Mouse (Mus musculus): ENCODE results near the gene Mios. TPM values are rescaled to one million over a fixed set of nuclear protein-coding genes. Genes with fewer than 3 reads are reported as not detected.
A peak's percentile ranks its signal among the peaks of the same experiment; 100 is the strongest.

Gene Mios
- polyA plus RNA-seq, 1 experiment from 2014 or later = 22.9 TPM

DNA sequence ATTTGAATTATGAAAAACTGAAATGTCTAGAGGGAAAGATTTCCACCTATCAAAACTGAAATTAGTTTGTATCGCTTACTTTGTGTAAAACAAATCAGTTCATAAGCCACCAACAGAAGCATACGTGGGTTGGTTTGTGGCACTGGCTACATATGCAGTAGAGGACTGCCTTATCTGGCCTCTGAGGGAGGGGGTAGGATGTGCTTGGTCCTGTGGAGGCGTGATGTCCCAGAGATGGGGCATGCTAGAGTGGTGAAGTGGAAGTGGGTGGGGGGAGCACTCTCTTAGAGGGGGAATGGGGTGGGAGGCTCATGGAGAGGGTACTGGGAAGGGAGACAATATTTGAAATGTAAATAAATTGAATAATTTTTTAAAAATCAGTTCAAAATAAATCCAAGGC, 19.1 kb upstream of the Mios start:
- H3K27ac ChIP-seq (ENCODE audit: low read depth, low read length) = no peak overlapping the region
- no peaks in the 10 kb centered on the region for H3K36me3 ChIP-seq (ENCODE audit: control insufficient read depth, insufficient read depth, low read length)
- H3K9me3 ChIP-seq (ENCODE audit: control insufficient read depth, low read length) = no peaks in the 10 kb centered on the region
- no peak for ATAC-seq
- no peak overlapping the region for H3K9ac ChIP-seq (ENCODE audit: low read depth, low read length)
- no peaks in the 10 kb centered on the region for H3K4me1 ChIP-seq (ENCODE audit: control insufficient read depth, insufficient read depth, low read depth, low read length)
- WGBS = 82% methylated on average over 3 of the region's 3 CpGs
- no peak overlapping the region for H3K4me2 ChIP-seq (ENCODE audit: low read length)
- H3K4me3 ChIP-seq (ENCODE audit: low read length) = no peak overlapping the region
- H3K27me3 ChIP-seq (replicated peaks; ENCODE audit: control insufficient read depth, insufficient read depth, low read length) = no peaks in the 10 kb centered on the region

DNA sequence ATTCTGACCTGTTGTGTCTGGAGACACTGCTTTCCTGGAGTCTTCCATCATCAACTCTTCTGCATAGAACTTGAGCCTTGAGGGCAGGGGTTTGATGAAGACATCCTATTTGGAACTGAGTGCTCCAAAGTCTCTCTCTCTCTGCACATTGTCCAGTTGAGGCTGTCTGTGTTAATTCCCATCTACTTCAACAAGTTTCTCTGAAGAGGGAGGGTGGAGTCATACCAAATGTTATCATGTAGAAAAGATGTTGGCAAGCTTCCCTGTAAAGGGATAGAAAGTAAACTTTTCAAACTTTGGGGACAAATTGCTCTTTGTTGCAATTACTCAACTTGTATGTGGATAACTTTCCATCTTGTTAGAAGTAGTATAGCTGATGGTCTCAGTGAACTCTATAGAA, 16.5 kb upstream of the Mios start, which contains the start of gene Col28a1:
Gene Col28a1, minus strand, starts transcription at position 101 of the 400 bp plus-strand sequence.
- H3K9ac ChIP-seq (ENCODE audit: low read depth, low read length) = no peak within 1 kb of the TSS
- H3K4me3 ChIP-seq (ENCODE audit: low read length) = no peak within 1 kb of the TSS
- H3K4me1 ChIP-seq (ENCODE audit: control insufficient read depth, insufficient read depth, low read depth, low read length) = no peaks in the 10 kb centered on the region
- no peak within 1 kb of the TSS for H3K27ac ChIP-seq (ENCODE audit: low read depth, low read length)
- no peaks in the 10 kb centered on the region for H3K36me3 ChIP-seq (ENCODE audit: control insufficient read depth, insufficient read depth, low read length)
- H3K4me2 ChIP-seq (ENCODE audit: low read length) = no peak within 1 kb of the TSS
- no peak for ATAC-seq
- peaks cover 8% of the 10 kb centered on the region; the same call in 1 of the 2 replicates for H3K9me3 ChIP-seq (ENCODE audit: control insufficient read depth, low read length)
- H3K27me3 ChIP-seq (replicated peaks; ENCODE audit: control insufficient read depth, insufficient read depth, low read length) = no peaks in the 10 kb centered on the region

DNA sequence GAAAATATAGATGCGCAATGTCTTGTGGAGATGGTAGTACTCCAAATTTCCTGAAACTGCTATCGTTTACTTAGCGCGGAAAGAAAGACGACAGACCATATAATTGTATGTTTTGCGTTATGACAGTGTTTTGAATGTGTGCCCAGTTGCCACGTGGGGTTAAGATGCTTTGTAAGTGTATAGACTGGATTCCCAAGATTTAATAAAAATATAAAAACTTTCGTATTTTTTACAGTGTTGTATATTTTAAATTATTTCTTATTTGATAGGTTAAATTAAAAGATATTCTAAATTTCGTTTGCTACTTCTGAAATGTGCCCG, 804 bp downstream of the Mios start:
- peak overlapping the region; percentile 85 for H3K4me3 ChIP-seq (ENCODE audit: low read length)
- no peak for ATAC-seq
- peak overlapping the region; percentile 94 for H3K9ac ChIP-seq (ENCODE audit: low read depth, low read length)
- H3K27me3 ChIP-seq (replicated peaks; ENCODE audit: control insufficient read depth, insufficient read depth, low read length) = no peaks in the 10 kb centered on the region
- H3K4me1 ChIP-seq (ENCODE audit: control insufficient read depth, insufficient read depth, low read depth, low read length) = peaks cover 9% of the 10 kb centered on the region
- H3K4me2 ChIP-seq (ENCODE audit: low read length) = peak overlapping the region; percentile 66
- peaks cover 2% of the 10 kb centered on the region; the same call in 1 of the 2 replicates for H3K36me3 ChIP-seq (ENCODE audit: control insufficient read depth, insufficient read depth, low read length)
- 10% methylated on average over 10 of the region's 10 CpGs for WGBS
- H3K9me3 ChIP-seq (ENCODE audit: control insufficient read depth, low read length) = no peaks in the 10 kb centered on the region
- H3K27ac ChIP-seq (ENCODE audit: low read depth, low read length) = peak overlapping the region; percentile 93

DNA sequence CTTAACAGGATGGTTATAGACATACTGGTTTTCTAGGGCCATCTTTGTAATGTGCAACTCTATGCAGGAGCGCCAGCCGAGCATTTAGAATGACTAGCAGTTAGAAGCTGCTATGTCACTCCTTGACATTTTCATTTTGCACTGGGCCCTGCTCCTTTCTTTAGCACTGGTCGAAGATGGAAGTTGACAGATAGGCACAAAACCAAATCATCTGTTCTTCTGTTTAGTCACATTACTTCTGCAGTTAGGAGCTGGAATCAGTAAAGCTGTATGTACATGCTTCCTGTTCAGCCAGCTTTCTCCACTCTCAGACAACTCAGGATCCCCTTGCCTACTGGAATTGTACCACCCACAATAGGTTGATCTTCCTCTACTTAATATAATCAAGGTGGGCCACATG, 1.6 kb downstream of the Mios start:
- Histone ChIP-seq H3K36me3 (ENCODE audit: control insufficient read depth, insufficient read depth, low read length) (peaks cover 9% of the 10 kb centered on the region), H3K4me2 (ENCODE audit: low read length) (peak overlapping the region; percentile 66), H3K9ac (ENCODE audit: low read depth, low read length) (no peak overlapping the region), H3K27me3 (replicated peaks; ENCODE audit: control insufficient read depth, insufficient read depth, low read length) (no peaks in the 10 kb centered on the region), H3K4me3 (ENCODE audit: low read length) (no peak overlapping the region), H3K27ac (ENCODE audit: low read depth, low read length) (no peak overlapping the region), H3K4me1 (ENCODE audit: control insufficient read depth, insufficient read depth, low read depth, low read length) (peaks cover 9% of the 10 kb centered on the region), H3K9me3 (ENCODE audit: control insufficient read depth, low read length) (no peaks in the 10 kb centered on the region)
- 84% methylated on average over 3 of the region's 3 CpGs for WGBS
- no peak for ATAC-seq

DNA sequence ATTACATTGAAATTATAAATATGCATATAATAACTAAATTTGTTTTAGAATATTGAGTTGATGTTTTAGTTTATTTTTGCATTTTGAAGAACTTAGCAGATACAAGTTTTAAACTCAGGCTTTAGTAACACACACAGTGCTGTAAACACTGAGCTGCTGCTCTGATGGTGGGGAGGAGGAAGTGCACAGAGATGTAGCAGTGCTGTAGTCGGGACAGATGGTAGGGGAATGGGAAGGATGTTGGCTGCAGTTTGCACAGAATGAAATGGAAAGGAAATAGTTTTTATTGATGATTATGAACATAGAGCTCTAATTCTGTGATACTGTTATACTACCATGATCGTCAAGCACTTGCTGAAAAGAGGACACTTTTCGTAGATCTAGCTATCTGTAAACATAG, 18.0 kb downstream of the Mios start:
- no peaks in the 10 kb centered on the region for H3K9me3 ChIP-seq (ENCODE audit: control insufficient read depth, low read length)
- H3K4me1 ChIP-seq (ENCODE audit: control insufficient read depth, insufficient read depth, low read depth, low read length) = no peaks in the 10 kb centered on the region
- H3K27ac ChIP-seq (ENCODE audit: low read depth, low read length) = no peak overlapping the region
- WGBS = 89% methylated on average over 3 of the region's 3 CpGs
- H3K4me2 ChIP-seq (ENCODE audit: low read length) = no peak overlapping the region
- H3K4me3 ChIP-seq (ENCODE audit: low read length) = no peak overlapping the region
- peaks cover 10% of the 10 kb centered on the region for H3K36me3 ChIP-seq (ENCODE audit: control insufficient read depth, insufficient read depth, low read length)
- no peaks in the 10 kb centered on the region for H3K27me3 ChIP-seq (replicated peaks; ENCODE audit: control insufficient read depth, insufficient read depth, low read length)
- ATAC-seq = no peak
- H3K9ac ChIP-seq (ENCODE audit: low read depth, low read length) = no peak overlapping the region

DNA sequence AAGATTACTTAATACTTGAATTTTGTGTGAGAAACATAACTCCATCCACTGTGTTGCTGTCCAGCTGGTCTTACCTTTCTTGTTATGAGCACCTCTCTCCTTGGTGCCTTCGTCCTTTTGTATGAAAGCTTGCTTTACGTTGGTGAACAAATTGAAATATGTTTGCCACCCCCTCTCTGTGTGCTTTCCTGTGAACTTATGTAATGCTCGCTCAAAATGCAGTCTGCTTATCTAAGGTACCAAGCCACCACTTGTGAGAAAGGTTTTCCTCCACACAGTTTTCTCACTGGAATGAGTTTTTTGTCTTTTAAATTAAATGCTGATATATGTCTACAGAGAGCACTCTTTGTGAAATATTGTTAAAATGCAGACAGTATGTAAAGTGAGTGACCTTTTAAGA, 19.6 kb downstream of the Mios start:
- H3K36me3 ChIP-seq (ENCODE audit: control insufficient read depth, insufficient read depth, low read length) = peaks cover 9% of the 10 kb centered on the region
- ATAC-seq = no peak
- 90% methylated on average over 3 of the region's 3 CpGs for WGBS

DNA sequence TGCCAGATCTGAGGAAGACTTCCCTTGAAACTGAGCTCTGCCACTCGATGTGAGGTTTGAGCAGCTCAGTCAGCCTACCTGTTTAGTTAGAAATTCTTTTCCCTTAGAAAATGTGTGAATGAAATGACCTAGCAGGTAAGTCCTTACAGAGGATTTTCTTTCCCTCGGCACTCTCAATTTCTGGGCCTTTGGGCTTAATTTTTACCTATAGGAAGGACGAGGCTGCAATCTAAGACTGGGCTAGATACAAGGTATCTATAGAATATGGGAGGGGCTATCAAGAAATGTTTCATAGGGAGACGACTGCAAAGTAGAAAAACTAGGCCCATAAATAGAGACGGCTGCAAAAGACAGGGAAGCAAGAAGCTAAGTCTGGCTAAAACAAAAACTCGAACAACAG, 49.3 kb downstream of the Mios start:
- WGBS = 9% methylated on average over 6 of the region's 6 CpGs
- peaks cover 8% of the 10 kb centered on the region for H3K4me1 ChIP-seq (ENCODE audit: control insufficient read depth, insufficient read depth, low read depth, low read length)
- H3K27me3 ChIP-seq (replicated peaks; ENCODE audit: control insufficient read depth, insufficient read depth, low read length) = no peaks in the 10 kb centered on the region
- no peaks in the 10 kb centered on the region for H3K9me3 ChIP-seq (ENCODE audit: control insufficient read depth, low read length)
- peak overlapping the region; percentile 87 for H3K27ac ChIP-seq (ENCODE audit: low read depth, low read length)
- no peak for ATAC-seq
- H3K36me3 ChIP-seq (ENCODE audit: control insufficient read depth, insufficient read depth, low read length) = no peaks in the 10 kb centered on the region; the same call in 1 of the 2 replicates
- peak overlapping the region; percentile 75 for H3K4me3 ChIP-seq (ENCODE audit: low read length)
- peak overlapping the region; percentile 80 for H3K9ac ChIP-seq (ENCODE audit: low read depth, low read length)
- H3K4me2 ChIP-seq (ENCODE audit: low read length) = peak overlapping the region; percentile 79

More for the DNA sequence above, 19.6 kb downstream of the Mios start:
- Histone ChIP-seq H3K4me2 (ENCODE audit: low read length) (no peak overlapping the region), H3K9me3 (ENCODE audit: control insufficient read depth, low read length) (no peaks in the 10 kb centered on the region), H3K27me3 (replicated peaks; ENCODE audit: control insufficient read depth, insufficient read depth, low read length) (no peaks in the 10 kb centered on the region), H3K27ac (ENCODE audit: low read depth, low read length) (no peak overlapping the region), H3K4me1 (ENCODE audit: control insufficient read depth, insufficient read depth, low read depth, low read length) (no peaks in the 10 kb centered on the region), H3K9ac (ENCODE audit: low read depth, low read length) (no peak overlapping the region), H3K4me3 (ENCODE audit: low read length) (no peak overlapping the region)

DNA sequence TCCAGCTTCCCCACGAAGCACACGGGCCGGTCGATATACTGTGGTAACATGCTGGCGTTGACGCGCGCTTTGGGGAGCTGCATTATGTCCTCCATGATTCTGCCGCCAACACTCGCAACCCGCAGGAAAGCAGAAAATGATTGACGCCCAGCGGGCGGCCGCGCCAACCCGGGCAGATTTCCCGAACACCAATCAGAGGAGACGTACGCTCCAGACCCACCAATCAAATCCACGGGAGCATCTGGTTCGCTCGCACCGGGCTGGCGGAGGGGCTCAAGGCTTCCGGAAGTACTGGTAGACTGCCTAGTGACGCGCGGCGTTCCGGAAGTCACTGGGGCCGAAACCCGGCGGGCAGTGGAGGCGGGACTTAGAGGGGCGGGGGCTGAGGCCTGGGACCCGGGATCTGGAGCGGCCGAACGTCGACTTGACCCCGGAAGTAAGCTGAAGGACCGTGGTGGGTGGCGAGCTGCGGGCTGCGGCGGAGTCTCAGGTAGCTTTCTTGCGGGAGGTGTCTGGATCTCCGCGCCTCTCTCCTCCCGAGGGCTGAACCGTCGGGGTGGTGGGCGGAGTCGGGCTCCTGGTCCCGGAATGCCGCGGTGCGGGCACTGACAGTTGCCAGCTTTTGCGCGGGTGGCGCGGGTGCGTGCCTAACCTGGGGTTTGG, 50.1 kb downstream of the Mios start, which contains the start of the genes Rpa3, Umad1 and Gm45062:
Gene Rpa3, minus strand, starts transcription at position 170 of the 663 bp plus-strand sequence.
Gene Umad1, plus strand, starts transcription at position 285 of the 663 bp plus-strand sequence.
Gene Gm45062, plus strand, starts transcription at position 447 of the 663 bp plus-strand sequence.
- Histone ChIP-seq H3K9me3 (ENCODE audit: control insufficient read depth, low read length) (no peaks in the 10 kb centered on the region), H3K27me3 (replicated peaks; ENCODE audit: control insufficient read depth, insufficient read depth, low read length) (no peaks in the 10 kb centered on the region), H3K4me1 (ENCODE audit: control insufficient read depth, insufficient read depth, low read depth, low read length) (peaks cover 8% of the 10 kb centered on the region), H3K9ac (ENCODE audit: low read depth, low read length) (peak within 1 kb of the TSS; percentile 85), H3K27ac (ENCODE audit: low read depth, low read length) (peak within 1 kb of the TSS; percentile 91), H3K36me3 (ENCODE audit: control insufficient read depth, insufficient read depth, low read length) (no peaks in the 10 kb centered on the region; the same call in 1 of the 2 replicates), H3K4me2 (ENCODE audit: low read length) (peak within 1 kb of the TSS; percentile 88), H3K4me3 (ENCODE audit: low read length) (peak within 1 kb of the TSS; percentile 75)
- under 1% methylated on average over 60 of the region's 64 CpGs for WGBS
- ATAC-seq = peak; percentile 100

DNA sequence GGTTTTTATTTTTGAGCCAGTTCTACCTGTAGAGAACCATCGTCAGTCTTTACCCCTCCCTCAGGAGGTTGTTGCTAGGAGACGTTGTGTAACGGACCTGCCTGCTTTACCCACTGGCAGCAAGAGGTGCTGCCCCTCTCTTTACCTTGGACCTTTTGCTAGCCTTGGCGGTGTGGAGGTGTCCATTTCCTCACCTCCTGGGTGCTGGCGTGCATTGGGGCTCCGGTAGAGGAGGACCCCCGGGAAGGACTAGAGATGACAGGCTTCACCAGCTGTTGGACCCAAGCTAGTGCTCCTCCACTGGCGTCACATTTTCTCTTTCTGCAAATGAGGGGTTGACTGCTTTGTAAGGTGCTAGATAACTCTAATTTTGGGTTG, 50.6 kb downstream of the Mios start:
- ATAC-seq = no peak
- Histone ChIP-seq H3K4me1 (ENCODE audit: control insufficient read depth, insufficient read depth, low read depth, low read length) (peaks cover 8% of the 10 kb centered on the region), H3K27me3 (replicated peaks; ENCODE audit: control insufficient read depth, insufficient read depth, low read length) (no peaks in the 10 kb centered on the region), H3K36me3 (ENCODE audit: control insufficient read depth, insufficient read depth, low read length) (no peaks in the 10 kb centered on the region), H3K27ac (ENCODE audit: low read depth, low read length) (peak overlapping the region; percentile 91), H3K4me3 (ENCODE audit: low read length) (peak overlapping the region; percentile 75), H3K9ac (ENCODE audit: low read depth, low read length) (peak overlapping the region; percentile 85), H3K9me3 (ENCODE audit: control insufficient read depth, low read length) (no peaks in the 10 kb centered on the region), H3K4me2 (ENCODE audit: low read length) (peak overlapping the region; percentile 88)
- WGBS = under 1% methylated on average over 8 of the region's 8 CpGs

Measured in hindbrain, embryonic 16.5 days (tissue).